ENCODE assay signal across 8 mouse cellular contexts in genomic region chr9:21368131-21368584, GRCm38 (mm10). TPM values are rescaled to one million over a fixed set of nuclear protein-coding genes. Genes with fewer than 3 reads are reported as not detected.
DNase-seq lines count a peak whose midpoint lies in the region; ATAC-seq and TF ChIP-seq lines count a peak whose summit lies in the region.

No protein-coding gene starts in this region.

- peak overlapping the region; percentile 87 for H3K9ac ChIP-seq in hindbrain, postnatal 0 days (replicated peaks; ENCODE audit: low read length)

- peak overlapping the region; percentile 78 for H3K4me2 ChIP-seq in hindbrain, postnatal 0 days (ENCODE audit: low read depth, low read length)

- H3K27me3 ChIP-seq in hindbrain, postnatal 0 days (ENCODE audit: insufficient read depth, low read length) = no peaks in the 10 kb centered on the region
- no peaks in the 10 kb centered on the region for H3K27me3 ChIP-seq in megakaryocyte, embryonic 14.5 days (replicated peaks)

- no peaks in the 10 kb centered on the region for H3K36me3 ChIP-seq in hindbrain, postnatal 0 days (ENCODE audit: insufficient read depth, low read length)
- H3K36me3 ChIP-seq in megakaryocyte, embryonic 14.5 days (replicated peaks; ENCODE audit: low read length) = peaks cover 24% of the 10 kb centered on the region

- under 1% methylated on average over 36 of the region's 38 CpGs for whole genome bisulfite sequencing in hindbrain, postnatal 0 days

- no peaks in the 10 kb centered on the region for H3K4me1 ChIP-seq in hindbrain, postnatal 0 days (ENCODE audit: insufficient read depth, low read length)
- peaks cover 60% of the 10 kb centered on the region for H3K4me1 ChIP-seq in megakaryocyte, embryonic 14.5 days

- DNase-seq in T-cell, adult 2 months (ENCODE audit: low spot score) = peak; percentile 81
- DNase-seq in cerebellum, postnatal 36 days = peak; percentile 53 to 59
- DNase-seq in gastrocnemius, adult 18-20 months (ENCODE audit: low spot score) = peak; percentile 48
- peak; percentile 82 for DNase-seq in hindbrain, postnatal 0 days (ENCODE audit: low spot score)
- DNase-seq in left cerebral cortex, adult 9 months (ENCODE audit: low spot score in 2 of 2) = peak; percentile 45 to 63
- DNase-seq in right cerebral cortex, postnatal 10 days (ENCODE audit: low spot score in 2 of 2) = peak; percentile 82 to 83
- DNase-seq in urinary bladder, postnatal 14 days (ENCODE audit: low spot score) = peak; percentile 64

- TF ChIP-seq CTCF in hindbrain, postnatal 0 days (IDR thresholded peaks at IDR 0.05; ENCODE audit: low read depth) = no peak

- peak overlapping the region; percentile 96 for H3K4me3 ChIP-seq in hindbrain, postnatal 0 days (ENCODE audit: low read length)
- H3K4me3 ChIP-seq in megakaryocyte, embryonic 14.5 days (replicated peaks) = peak overlapping the region; percentile 94

- peak; percentile 50 for ATAC-seq in hindbrain, postnatal 0 days

- peak overlapping the region; percentile 91 for H3K27ac ChIP-seq in hindbrain, postnatal 0 days

- H3K9me3 ChIP-seq in hindbrain, postnatal 0 days (ENCODE audit: low read length) = no peaks in the 10 kb centered on the region
- no peaks in the 10 kb centered on the region for H3K9me3 ChIP-seq in megakaryocyte, embryonic 14.5 days

RNA-seq across cellular contexts. Expression of gene Ilf3, which starts 0.5 kb away (rescaled TPM):
- total RNA-seq in gastrocnemius, adult 18-20 months (2021) = 10 to 100 TPM; 17.3 to 22.2 TPM
- total RNA-seq in hindbrain, postnatal 0 days (2014; rRNA removed) = 89.5 and 108 TPM in 2 replicates
- 174 and 184 TPM in 2 replicates for polyA plus RNA-seq in hindbrain, postnatal 0 days (2015; fragmentation: Nextera tagmentation; extraction: Ambion mirVana)
- polyA plus RNA-seq in megakaryocyte, embryonic 14.5 days (2012; ENCODE audit: insufficient read depth, low replicate concordance) = 55.5 and 62.9 TPM in 2 replicates

RNA-seq across cellular contexts. Expression of gene Qtrt1, which starts 43.5 kb away (rescaled TPM):
- total RNA-seq in gastrocnemius, adult 18-20 months (2021) = 1 to 10 TPM; 5.8 to 6.3 TPM
- total RNA-seq in hindbrain, postnatal 0 days (2014; rRNA removed) = 37.1 and 46.7 TPM in 2 replicates
- 38.6 and 44.5 TPM in 2 replicates for polyA plus RNA-seq in hindbrain, postnatal 0 days (2015; fragmentation: Nextera tagmentation; extraction: Ambion mirVana)
- polyA plus RNA-seq in megakaryocyte, embryonic 14.5 days (2012; ENCODE audit: insufficient read depth, low replicate concordance) = 20.1 and 20.7 TPM in 2 replicates

RNA-seq across cellular contexts. Expression of gene Slc44a2, which starts 47.7 kb away (rescaled TPM):
- total RNA-seq in gastrocnemius, adult 18-20 months (2021) = 100 to 1,000 TPM; 159 to 162 TPM
- 58.5 and 68.0 TPM in 2 replicates for total RNA-seq in hindbrain, postnatal 0 days (2014; rRNA removed)
- 52.6 and 58.8 TPM in 2 replicates for polyA plus RNA-seq in hindbrain, postnatal 0 days (2015; fragmentation: Nextera tagmentation; extraction: Ambion mirVana)
- 46.8 and 61.6 TPM in 2 replicates for polyA plus RNA-seq in megakaryocyte, embryonic 14.5 days (2012; ENCODE audit: insufficient read depth, low replicate concordance)

RNA-seq across cellular contexts. Expression of gene Ap1m2, which starts 56.0 kb away (rescaled TPM):
- total RNA-seq in gastrocnemius, adult 18-20 months (2021) = not detected
- total RNA-seq in hindbrain, postnatal 0 days (2014; rRNA removed) = 2.5 and 7.0 TPM in 2 replicates
- 3.8 and 3.9 TPM in 2 replicates for polyA plus RNA-seq in hindbrain, postnatal 0 days (2015; fragmentation: Nextera tagmentation; extraction: Ambion mirVana)
- not detected in 2 replicates for polyA plus RNA-seq in megakaryocyte, embryonic 14.5 days (2012; ENCODE audit: insufficient read depth, low replicate concordance)

RNA-seq across cellular contexts. Expression of gene Dnm2, which starts 56.5 kb away (rescaled TPM):
- 10 to 100 TPM; 37.0 to 38.6 TPM for total RNA-seq in gastrocnemius, adult 18-20 months (2021)
- total RNA-seq in hindbrain, postnatal 0 days (2014; rRNA removed) = 75.3 and 80.4 TPM in 2 replicates
- 53.5 and 58.6 TPM in 2 replicates for polyA plus RNA-seq in hindbrain, postnatal 0 days (2015; fragmentation: Nextera tagmentation; extraction: Ambion mirVana)
- polyA plus RNA-seq in megakaryocyte, embryonic 14.5 days (2012; ENCODE audit: insufficient read depth, low replicate concordance) = 714 and 929 TPM in 2 replicates

Comparison
In these comparisons a context has a peak if more than half of its experiments do, and no peak if none do; other contexts are left out.
1. Peak in every context shown above with its lines: DNase-seq, ATAC-seq, H3K4me3 ChIP-seq and H3K27ac ChIP-seq.